Mouse (Mus musculus) spleen, adult 2 months (tissue): Measurements from ENCODE around the gene Gm20388.

Source experiments
- CTCF ChIP-seq: fragments of 200-500 bp; IDR thresholded peaks from 2 replicates; pipeline ENCODE4 v1.5.1; 2011; ENCODE audit warnings: mild to moderate bottlenecking, inconsistent platforms; ENCODE audit not compliant: insufficient read depth, insufficient read length, insufficient replicate concordance; ENCODE audit errors: extremely low read depth
- POLR2A ChIP-seq: fragments of 200-500 bp; IDR thresholded peaks from 2 replicates; pipeline ENCODE4 v1.6.1; 2011; ENCODE audit warnings: low read depth, low read length, inconsistent platforms

- TF ChIP-seq CTCF (no peak), POLR2A (no peak)
Measured at GRCm38 (mm10) chr8:120547562-120547961, 636.9 kb downstream of the Gm20388 start.
